Mouse (Mus musculus) MEL (cell line): ENCODE data around the gene Map10. TPM values are rescaled to one million over a fixed set of nuclear protein-coding genes. Genes with fewer than 3 reads are reported as not detected.

Source experiments
- DNase-seq: peaks from one replicate; pipeline ENCODE4 v3.0.0; 2011; ENCODE audit warnings: low read depth, low spot score
- H3K27ac ChIP-seq: 2 replicates; pipeline ENCODE4 v1.5.1; 2012; ENCODE audit warnings: low read depth, mild to moderate bottlenecking, control low read depth, low read length, moderate library complexity; ENCODE audit not compliant: control insufficient read depth
- H3K27me3 ChIP-seq, 2 experiments: fragments of 150-350 bp in 1 of 2; sonication (generic) in 1 of 2; 2 replicates each; pipeline ENCODE4 v1.6.1; 2012; ENCODE audit warnings: low read length in 2 of 2, mild to moderate bottlenecking in 2 of 2, improper control_type of control experiment in 1 of 2, moderate library complexity in 1 of 2; ENCODE audit not compliant: insufficient read depth in 2 of 2, control insufficient read depth in 1 of 2
- H3K36me3 ChIP-seq, 2 experiments: 2 replicates each; pipeline ENCODE4 v1.6.1; 2012 to 2014; ENCODE audit warnings: low read length in 2 of 2, improper control_type of control experiment in 1 of 2, inconsistent platforms in 1 of 2, mild to moderate bottlenecking in 1 of 2; ENCODE audit not compliant: insufficient read depth in 2 of 2, control insufficient read depth in 1 of 2
- H3K4me1 ChIP-seq, 2 experiments: fragments of 150-350 bp in 1 of 2; sonication (generic) in 1 of 2; 2 replicates each; pipeline ENCODE4 v1.6.1; 2012; ENCODE audit warnings: low read length in 2 of 2, improper control_type of control experiment in 1 of 2, mild to moderate bottlenecking in 1 of 2; ENCODE audit not compliant: insufficient read depth in 2 of 2, control insufficient read depth in 1 of 2
- H3K4me3 ChIP-seq, 2 experiments: fragments of 150-350 bp in 1 of 2; sonication (generic) in 1 of 2; 2 replicates each; pipeline ENCODE4 v1.5.1; 2012; ENCODE audit warnings: low read depth in 2 of 2, low read length in 2 of 2, mild to moderate bottlenecking in 2 of 2, moderate library complexity in 2 of 2, control low read depth in 1 of 2, improper control_type of control experiment in 1 of 2; ENCODE audit not compliant: control insufficient read depth in 1 of 2, insufficient read depth in 1 of 2
- H3K79me2 ChIP-seq: 2 replicates; pipeline ENCODE4 v1.6.1; 2012; ENCODE audit warnings: mild to moderate bottlenecking, low read length, moderate library complexity; ENCODE audit not compliant: control insufficient read depth, poor library complexity, insufficient read depth
- H3K9ac ChIP-seq: 2 replicates; pipeline ENCODE4 v1.6.1; 2012; ENCODE audit warnings: low read depth, mild to moderate bottlenecking, control low read depth, low read length, moderate library complexity; ENCODE audit not compliant: control insufficient read depth, poor library complexity, severe bottlenecking
- H3K9me3 ChIP-seq: fragments of 150-350 bp; sonication (generic); replicated peaks from 2 replicates; pipeline ENCODE4 v1.6.1; 2012; ENCODE audit warnings: mild to moderate bottlenecking, low read length, improper control_type of control experiment, moderate library complexity; ENCODE audit not compliant: insufficient read depth
- E2F4 ChIP-seq: IDR thresholded peaks from 2 replicates; pipeline ENCODE4 v1.6.1; 2011; ENCODE audit warnings: low read depth, low read length, improper control_type of control experiment, borderline replicate concordance
- ELF1 ChIP-seq: IDR thresholded peaks from 2 replicates; pipeline ENCODE4 v1.6.1; 2014; ENCODE audit warnings: low read depth, mild to moderate bottlenecking, inconsistent platforms, low read length, improper control_type of control experiment, moderate library complexity
- ETS1 ChIP-seq: IDR thresholded peaks from 2 replicates; pipeline ENCODE4 v1.6.1; 2012; ENCODE audit warnings: low read depth, mild to moderate bottlenecking, inconsistent platforms, low read length, improper control_type of control experiment, moderate library complexity
- GABPA ChIP-seq: IDR thresholded peaks from 2 replicates; pipeline ENCODE4 v1.6.1; 2012; ENCODE audit warnings: low read depth, mild to moderate bottlenecking, inconsistent platforms, low read length, improper control_type of control experiment, moderate library complexity
- HCFC1 ChIP-seq: IDR thresholded peaks from 2 replicates; pipeline ENCODE4 v1.6.1; 2012; ENCODE audit warnings: low read depth, mild to moderate bottlenecking, inconsistent platforms, low read length, improper control_type of control experiment, moderate library complexity
- MXI1 ChIP-seq: IDR thresholded peaks from 2 replicates; pipeline ENCODE4 v1.6.1; 2011; ENCODE audit warnings: mild to moderate bottlenecking, low read depth, low read length, improper control_type of control experiment
- MYB ChIP-seq: IDR thresholded peaks from 2 replicates; pipeline ENCODE4 v1.6.1; 2011; ENCODE audit warnings: mild to moderate bottlenecking, low read depth, low read length, improper control_type of control experiment
- MYC ChIP-seq: IDR thresholded peaks from 2 replicates; pipeline ENCODE4 v1.6.1; 2011; ENCODE audit warnings: low read depth, mild to moderate bottlenecking, low read length, improper control_type of control experiment, moderate library complexity
- NELFE ChIP-seq: IDR thresholded peaks from 2 replicates; pipeline ENCODE4 v1.6.1; 2011; ENCODE audit warnings: low read depth, low read length, improper control_type of control experiment
- POLR2AphosphoS2 ChIP-seq: IDR thresholded peaks from 2 replicates; pipeline ENCODE4 v1.6.1; 2011; ENCODE audit warnings: low read length, improper control_type of control experiment
- POLR2AphosphoS5 ChIP-seq: IDR thresholded peaks from 2 replicates; pipeline ENCODE4 v1.6.1; 2012; ENCODE audit warnings: low read depth, borderline replicate concordance, mild to moderate bottlenecking, inconsistent platforms, low read length, moderate library complexity, mixed read lengths
- RAD21 ChIP-seq: IDR thresholded peaks from 2 replicates; pipeline ENCODE4 v1.6.1; 2011; ENCODE audit warnings: mild to moderate bottlenecking, low read depth, low read length, improper control_type of control experiment
- SIN3A ChIP-seq: IDR thresholded peaks from 2 replicates; pipeline ENCODE4 v1.6.1; 2012; ENCODE audit warnings: low read length, improper control_type of control experiment, inconsistent platforms
- TAL1 ChIP-seq: IDR thresholded peaks from 2 replicates; pipeline ENCODE4 v1.6.1; 2012; ENCODE audit warnings: mild to moderate bottlenecking, inconsistent platforms, low read length, moderate library complexity, mixed read lengths
- TBP ChIP-seq: IDR thresholded peaks from 2 replicates; pipeline ENCODE4 v1.8.0; 2011; ENCODE audit warnings: low read depth, low read length, improper control_type of control experiment
- TCF12 ChIP-seq: IDR thresholded peaks from 2 replicates; pipeline ENCODE4 v1.6.1; 2014; ENCODE audit warnings: low read depth, mild to moderate bottlenecking, inconsistent platforms, low read length, improper control_type of control experiment, moderate library complexity
- UBTF ChIP-seq: IDR thresholded peaks from 2 replicates; pipeline ENCODE4 v1.6.1; 2012; ENCODE audit warnings: low read depth, mild to moderate bottlenecking, inconsistent platforms, low read length, improper control_type of control experiment, moderate library complexity, borderline replicate concordance; ENCODE audit not compliant: insufficient read depth
- USF1 ChIP-seq: IDR thresholded peaks from 2 replicates; pipeline ENCODE4 v1.6.1; 2014; ENCODE audit warnings: low read depth, mild to moderate bottlenecking, inconsistent platforms, low read length, improper control_type of control experiment, moderate library complexity
- ZC3H11A ChIP-seq: IDR thresholded peaks from 2 replicates; pipeline ENCODE4 v1.6.1; 2012; ENCODE audit warnings: low read depth, mild to moderate bottlenecking, inconsistent platforms, low read length, improper control_type of control experiment
- polyA plus RNA-seq, 2 experiments: library from polyadenylated mRNA; stranded (reverse) in 1 of 2; unstranded in 1 of 2; fragments of >175 nt in 1 of 2; fragments of >200 nt in 1 of 2; gene quantifications; 2 replicates each; pipeline versions ENCODE4 v1.2.1 to v1.2.4; 2012; ENCODE audit warnings: low replicate concordance in 2 of 2, low read depth in 1 of 2; ENCODE audit not compliant: insufficient read length in 2 of 2, insufficient read depth in 1 of 2, missing spikeins in 1 of 2
- total RNA-seq: library from RNA; depleted of rRNA; stranded (reverse); fragments of 300-350 nt; gene quantifications from 2 replicates; pipeline ENCODE4 v1.2.3, GENCODE M21; 2012

Map10 gene
- total and polyA plus RNA-seq, 3 experiments, result not detected

DNA sequence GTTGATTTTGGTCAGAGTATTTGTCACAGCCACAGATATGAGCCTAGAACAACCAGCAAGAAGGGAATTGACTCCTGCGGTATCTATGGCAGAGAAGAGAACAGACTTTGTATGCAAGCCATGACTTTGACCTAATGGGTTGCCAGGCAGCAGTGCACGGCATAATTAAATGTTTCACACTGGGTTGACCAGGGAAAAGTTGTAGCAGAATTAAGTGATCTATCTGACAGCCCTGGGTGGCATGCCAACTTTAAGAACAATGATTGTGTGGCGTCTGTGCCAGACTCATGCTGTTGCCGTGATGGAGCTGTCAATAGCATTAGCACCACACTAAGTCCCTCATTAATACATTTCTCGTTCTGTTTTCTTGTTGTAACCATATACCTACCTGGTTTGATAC lies 11.1 kb upstream of the Map10 start:
- no peak overlapping the region for H3K4me3 ChIP-seq
- no peak for DNase-seq
- H3K79me2 ChIP-seq, result no peaks in the 10 kb centered on the region
- no peaks in the 10 kb centered on the region for H3K27me3 ChIP-seq
- no peaks in the 10 kb centered on the region for H3K36me3 ChIP-seq
- no peaks in the 10 kb centered on the region for H3K4me1 ChIP-seq
- TF ChIP-seq RAD21 (no peak), E2F4 (no peak), TCF12 (no peak), UBTF (no peak), ZC3H11A (no peak), TAL1 (no peak), USF1 (no peak), HCFC1 (no peak), MYB (no peak), POLR2AphosphoS2 (no peak), MYC (no peak), SIN3A (no peak), ELF1 (no peak), NELFE (no peak), ETS1 (no peak), GABPA (no peak), POLR2AphosphoS5 (no peak), MXI1 (no peak)
- TF ChIP-seq, all 39 proteins: peak for 0
- Histone ChIP-seq H3K9me3 (no peaks in the 10 kb centered on the region), H3K27ac (no peak overlapping the region), H3K9ac (no peak overlapping the region)

DNA sequence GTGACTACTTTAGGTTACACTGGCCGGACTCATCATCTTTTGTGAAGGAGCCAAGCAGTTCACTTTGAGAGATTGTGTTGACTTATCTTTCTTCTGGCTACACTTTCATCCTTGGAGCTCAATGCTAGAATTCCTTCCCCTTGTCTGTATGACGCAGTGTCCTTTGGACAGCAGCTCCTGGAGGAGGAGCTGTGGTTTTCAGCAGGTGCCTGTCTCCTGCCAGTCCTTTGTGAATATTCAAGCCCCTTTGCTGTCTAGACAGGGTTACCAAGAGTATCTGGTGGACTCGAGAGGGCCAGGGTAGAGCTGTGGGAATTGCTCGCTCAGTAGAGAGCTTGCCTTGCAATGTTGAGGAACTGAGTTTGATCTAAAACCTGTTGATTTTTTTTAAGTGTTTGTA lies 10.7 kb upstream of the Map10 start:
- H3K4me1 ChIP-seq, result no peaks in the 10 kb centered on the region
- H3K9me3 ChIP-seq, result no peaks in the 10 kb centered on the region
- no peaks in the 10 kb centered on the region for H3K36me3 ChIP-seq
- no peak for DNase-seq
- no peak for TF ChIP-seq SIN3A
- no peak for TF ChIP-seq USF1
- no peak for TF ChIP-seq ELF1
- no peak for TF ChIP-seq NELFE
- TF ChIP-seq MYB, result no peak
- TF ChIP-seq TBP, result no peak
- TF ChIP-seq, all 39 proteins: peak for 0
- Histone ChIP-seq H3K4me3 (no peak overlapping the region), H3K79me2 (no peaks in the 10 kb centered on the region), H3K9ac (no peak overlapping the region), H3K27ac (no peak overlapping the region), H3K27me3 (no peaks in the 10 kb centered on the region)
